Mouse (Mus musculus): Measurements from ENCODE around the gene Gm8906. TPM values are rescaled to one million over a fixed set of nuclear protein-coding genes. Genes with fewer than 3 reads are reported as not detected.
"Not testable (repeated sequence)": the region's sequence is repeated elsewhere in the genome, so short reads cannot be mapped to it uniquely, and the experiment has no call there.

Gm8906 gene
- total RNA-seq (2021), result not detected
- long read RNA-seq, experiment 1, result 0 reads
- long read RNA-seq, experiment 2, result 0 reads

GRCm38 (mm10) chr5:11502385-11502784 is at the start of gene Gm8906:
Gene Gm8906 (plus strand): TSS chr5:11502685.
- not testable (repeated sequence) for DNase-seq (ENCODE audit: low spot score in 2 of 2)

Other genes with a start within 250 kb of the Gm8906 start
- not detected for gene Gm8890, start 246.7 kb upstream of the Gm8906 start, total RNA-seq (2021)
- gene Speer1, start 161.2 kb upstream of the Gm8906 start, total RNA-seq (2021), result not detected
- not detected for gene Gm8897, start 86.3 kb upstream of the Gm8906 start, total RNA-seq (2021)
- not detected for gene Gm6460, start 92.2 kb downstream of the Gm8906 start, total RNA-seq (2021)
- gene Gm8922, start 179.3 kb downstream of the Gm8906 start, total RNA-seq (2021), result not detected

Measured in gastrocnemius, postnatal 4 days (tissue).